Mouse (Mus musculus) neutrophil, adult 5-6 weeks (primary cell): ENCODE results near the gene Nrd1. TPM values are rescaled to one million over a fixed set of nuclear protein-coding genes. Genes with fewer than 3 reads are reported as not detected.

Source experiments
- ATAC-seq: fragments of 151-379, 151-347 bp; 2 replicates; pipeline ENCODE4 v1.8.0; 2017; ENCODE audit warnings: mild to moderate bottlenecking, moderate TSS enrichment; ENCODE audit not compliant: insufficient number of reproducible peaks, poor library complexity, low FRiP score, severe bottlenecking; ENCODE audit errors: extremely low read depth
- total RNA-seq: library from RNA; stranded (forward); fragments of 200-1000 nt; gene quantifications from 2 replicates; pipeline ENCODE4 v1.2.3, GENCODE M21; 2017

The Nrd1 gene
- total RNA-seq, 1 experiment from 2014 or later = 204 TPM

DNA sequence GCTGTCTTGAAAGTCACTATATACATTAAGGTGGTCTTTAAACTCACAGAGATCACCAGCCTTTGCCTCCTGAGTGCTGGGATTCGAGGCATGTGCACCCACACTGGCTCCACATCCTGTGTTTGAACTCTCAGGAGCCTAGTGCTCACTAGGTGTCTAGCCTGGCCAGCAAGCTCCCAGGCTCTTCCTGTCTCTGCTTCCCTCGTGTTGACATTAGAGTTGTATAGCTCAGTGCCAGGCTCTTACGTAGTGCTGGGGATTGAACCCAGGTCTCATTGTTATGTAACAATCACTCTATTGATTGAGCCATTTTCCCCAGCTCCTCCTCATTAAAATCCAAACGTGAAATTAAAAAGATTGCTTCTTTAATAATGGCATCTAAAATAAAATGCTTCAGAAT is 18.8 kb downstream of the Nrd1 start:
- no peak for ATAC-seq

GRCm38 (mm10) chr4:109021976-109022375 is 21.5 kb downstream of the Nrd1 start:
- ATAC-seq = no peak

DNA sequence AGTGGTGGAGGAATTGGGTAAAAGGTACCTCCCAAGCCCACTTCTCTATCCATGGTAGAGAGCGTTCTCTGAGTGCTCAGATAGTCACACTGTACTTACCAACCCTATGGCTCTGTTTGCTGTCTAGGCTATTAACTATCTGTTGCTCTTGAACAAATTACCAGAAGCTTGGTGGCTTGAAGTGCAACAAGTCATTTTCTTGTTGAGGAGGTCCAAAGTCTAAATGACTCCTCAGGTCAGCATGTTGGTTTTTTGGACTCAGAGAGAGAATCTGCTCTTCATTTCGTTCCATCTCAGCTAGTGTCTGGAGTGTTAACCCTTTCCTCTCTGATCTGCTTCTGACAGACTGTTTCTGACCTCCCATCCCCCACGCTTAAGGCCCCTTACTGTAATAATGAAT is 24.6 kb downstream of the Nrd1 start:
- ATAC-seq = no peak

DNA sequence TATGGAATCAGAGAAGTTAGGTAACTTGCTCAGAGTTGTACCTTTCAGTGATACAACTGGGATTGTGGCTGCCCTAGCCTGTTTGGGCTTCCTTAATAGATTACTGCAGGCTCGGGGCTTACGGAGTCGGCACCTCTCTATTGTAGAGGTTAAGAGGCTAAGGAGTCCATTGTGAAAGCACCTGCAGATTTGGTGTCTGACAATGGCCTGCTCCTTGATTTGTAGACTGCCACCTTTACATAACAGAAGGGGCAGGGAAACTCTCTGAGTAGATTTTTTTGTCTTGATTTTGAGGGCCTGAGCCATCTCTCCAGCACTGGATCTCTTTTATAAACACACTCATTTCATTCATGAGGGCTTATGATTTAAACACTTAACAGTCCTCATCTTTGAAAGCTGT is 26.1 kb downstream of the Nrd1 start:
- ATAC-seq = no peak

- no peak for ATAC-seq
Measured at GRCm38 (mm10) chr4:109029857-109030256, 29.4 kb downstream of the Nrd1 start.

GRCm38 (mm10) chr4:109030266-109030665 is 29.8 kb downstream of the Nrd1 start:
- no peak for ATAC-seq

- peak; percentile 75; the same call in 1 of the 2 replicates for ATAC-seq
Measured at GRCm38 (mm10) chr4:109036327-109036726, 35.9 kb downstream of the Nrd1 start.

- no peak for ATAC-seq
Measured at GRCm38 (mm10) chr4:109042739-109043138, 42.3 kb downstream of the Nrd1 start.

DNA sequence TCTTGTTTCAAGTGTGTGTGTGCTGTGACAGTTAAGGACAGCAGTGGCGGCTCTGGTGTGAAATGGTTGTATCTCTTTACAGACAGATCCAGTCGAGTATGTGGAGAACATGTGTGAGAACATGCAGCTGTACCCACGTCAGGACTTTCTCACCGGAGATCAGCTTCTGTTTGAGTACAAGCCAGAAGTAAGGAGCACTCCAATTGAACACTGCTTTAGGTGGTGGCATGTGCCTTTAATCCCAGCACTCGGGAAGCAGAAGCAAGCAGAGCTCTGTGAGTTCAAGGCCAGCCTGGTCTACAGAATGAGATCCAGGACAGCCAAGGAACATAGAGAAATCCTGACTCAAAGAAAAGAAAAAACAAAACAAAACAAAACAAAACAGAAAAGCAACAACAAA is 42.8 kb downstream of the Nrd1 start:
- ATAC-seq = no peak

- ATAC-seq = no peak
Measured at GRCm38 (mm10) chr4:109043756-109044155, 43.3 kb downstream of the Nrd1 start.

DNA sequence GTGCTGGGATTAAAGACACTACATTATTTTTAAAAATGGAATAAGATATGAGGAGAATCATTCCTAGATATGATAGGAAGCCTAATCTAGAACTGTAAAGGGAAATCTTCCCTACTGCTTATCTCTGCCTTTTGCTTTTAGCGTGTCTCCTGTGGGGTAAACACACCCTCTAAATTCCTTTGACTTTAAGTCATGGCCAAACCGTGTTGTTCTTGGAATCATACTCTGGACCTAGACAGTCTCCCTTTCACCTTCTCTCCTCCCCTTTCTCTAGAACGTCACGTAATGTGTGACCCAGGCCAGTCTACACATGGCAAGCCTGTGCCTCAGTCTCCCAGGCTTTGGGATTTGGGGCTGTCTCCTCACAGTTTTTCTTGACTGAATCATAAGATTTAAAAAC is 47.8 kb downstream of the Nrd1 start:
- ATAC-seq = no peak

GRCm38 (mm10) chr4:109052282-109052681 is 51.8 kb downstream of the Nrd1 start:
- ATAC-seq = no peak

- no peak for ATAC-seq
Measured at GRCm38 (mm10) chr4:109054003-109054402, 53.5 kb downstream of the Nrd1 start.

DNA sequence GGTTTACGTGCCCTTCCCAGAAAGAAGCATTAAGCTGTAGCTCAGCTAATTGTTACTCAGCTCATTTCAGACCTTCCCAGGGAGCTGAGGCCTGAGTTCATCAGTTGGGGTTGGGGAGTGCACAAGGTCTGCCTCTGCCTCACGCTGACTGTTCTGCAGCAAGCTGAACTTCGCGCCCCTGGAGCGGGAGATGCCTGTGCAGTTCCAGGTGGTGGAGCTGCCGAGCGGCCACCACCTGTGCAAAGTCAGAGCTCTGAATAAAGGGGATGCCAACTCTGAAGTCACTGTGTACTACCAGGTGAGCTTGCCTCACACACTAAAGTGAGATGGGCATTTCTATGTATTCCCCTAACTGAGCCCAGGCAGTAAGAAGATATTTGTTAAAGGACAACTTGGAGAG is 55.9 kb downstream of the Nrd1 start:
- no peak for ATAC-seq

- no peak for ATAC-seq
Measured at GRCm38 (mm10) chr4:109057640-109058039, 57.2 kb downstream of the Nrd1 start.

GRCm38 (mm10) chr4:109059255-109059821 is 58.9 kb downstream of the Nrd1 start:
- ATAC-seq = no peak

- no peak for ATAC-seq
Measured at GRCm38 (mm10) chr4:109064941-109065340, 64.5 kb downstream of the Nrd1 start.

- no peak for ATAC-seq
Measured at GRCm38 (mm10) chr4:109065714-109066113, 65.3 kb downstream of the Nrd1 start.

GRCm38 (mm10) chr4:109072891-109073290 is 72.4 kb downstream of the Nrd1 start:
- no peak for ATAC-seq

- ATAC-seq = no peak
Measured at GRCm38 (mm10) chr4:109073296-109073695, 72.8 kb downstream of the Nrd1 start.

DNA sequence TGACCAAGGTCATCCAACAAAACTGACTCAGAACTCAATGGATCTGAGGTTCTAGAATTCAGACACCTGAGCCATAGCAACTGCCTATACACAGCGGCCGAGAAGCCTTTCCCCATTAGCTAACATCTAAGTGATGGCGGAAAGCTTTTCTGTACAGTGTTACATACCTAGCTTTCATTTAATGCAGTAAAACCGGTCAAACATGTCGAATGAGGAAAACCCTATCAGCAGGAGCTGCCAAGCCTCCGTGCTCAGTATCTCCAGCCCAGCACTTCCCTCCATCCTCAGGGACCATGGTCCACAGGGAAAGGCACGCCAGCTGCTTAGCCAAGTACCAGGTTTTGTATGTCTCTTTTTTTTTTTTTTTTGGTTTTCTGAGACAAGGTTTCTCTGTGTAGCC is 78.5 kb downstream of the Nrd1 start:
- ATAC-seq = no peak
